Mouse (Mus musculus): Measurements from ENCODE around the gene Cxcl17. TPM values are rescaled to one million over a fixed set of nuclear protein-coding genes. Genes with fewer than 3 reads are reported as not detected.

The Cxcl17 gene
- polyA plus RNA-seq, 1 experiment, result not detected

DNA sequence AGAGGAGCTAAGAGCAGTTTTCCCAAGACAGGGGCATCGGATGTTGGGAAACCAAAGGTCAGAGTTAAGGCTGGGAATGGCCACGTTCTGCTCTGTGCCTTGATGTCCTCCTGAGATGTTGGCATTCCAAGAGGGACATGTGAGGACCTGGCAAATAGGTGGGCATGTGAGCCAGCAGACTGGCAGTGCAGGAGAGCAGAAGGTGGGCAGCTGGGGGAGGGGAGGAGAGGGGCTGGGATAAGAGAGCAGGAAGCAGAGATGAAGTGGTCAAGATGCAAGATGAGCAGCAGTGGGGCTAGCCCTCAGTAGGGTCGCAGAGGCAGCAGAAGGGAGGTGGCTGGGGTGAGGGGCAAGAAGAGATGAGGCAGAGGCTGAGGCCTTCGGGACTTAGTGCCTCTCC, 28.8 kb downstream of the Cxcl17 start:
- H3K4me3 ChIP-seq (replicated peaks), result no peak overlapping the region
- peaks cover 64% of the 10 kb centered on the region for H3K4me1 ChIP-seq
- no peaks in the 10 kb centered on the region for H3K9me3 ChIP-seq
- TF ChIP-seq FLI1 (IDR thresholded peaks at IDR 0.05; ENCODE audit: low read length) (no peak), GATA1 (IDR thresholded peaks at IDR 0.05; ENCODE audit: borderline replicate concordance, low read length) (no peak)
- peaks cover 11% of the 10 kb centered on the region for H3K27me3 ChIP-seq (replicated peaks)
- H3K36me3 ChIP-seq (replicated peaks; ENCODE audit: low read length), result peaks cover 81% of the 10 kb centered on the region

DNA sequence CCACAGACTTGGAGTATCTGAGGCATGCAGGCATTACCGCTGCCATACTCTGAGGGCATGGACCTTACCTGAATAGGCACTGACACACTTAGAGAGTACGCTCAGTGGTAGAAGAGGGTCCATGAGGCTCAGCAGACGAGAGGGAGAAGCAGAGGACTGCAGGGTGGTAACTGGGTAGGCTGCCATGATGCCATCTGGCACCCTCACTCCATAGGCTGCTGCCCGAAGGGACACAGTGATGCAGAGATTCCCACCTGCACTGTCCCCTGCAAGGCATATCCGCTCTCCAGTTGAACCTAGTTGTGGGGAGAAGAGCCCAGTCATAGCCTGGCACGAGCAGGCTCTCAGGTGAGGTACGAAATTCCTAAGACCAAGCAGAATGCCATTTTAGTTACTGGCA, 29.3 kb downstream of the Cxcl17 start:
- TF ChIP-seq FLI1 (IDR thresholded peaks at IDR 0.05; ENCODE audit: low read length) (no peak), GATA1 (IDR thresholded peaks at IDR 0.05; ENCODE audit: borderline replicate concordance, low read length) (no peak)

DNA sequence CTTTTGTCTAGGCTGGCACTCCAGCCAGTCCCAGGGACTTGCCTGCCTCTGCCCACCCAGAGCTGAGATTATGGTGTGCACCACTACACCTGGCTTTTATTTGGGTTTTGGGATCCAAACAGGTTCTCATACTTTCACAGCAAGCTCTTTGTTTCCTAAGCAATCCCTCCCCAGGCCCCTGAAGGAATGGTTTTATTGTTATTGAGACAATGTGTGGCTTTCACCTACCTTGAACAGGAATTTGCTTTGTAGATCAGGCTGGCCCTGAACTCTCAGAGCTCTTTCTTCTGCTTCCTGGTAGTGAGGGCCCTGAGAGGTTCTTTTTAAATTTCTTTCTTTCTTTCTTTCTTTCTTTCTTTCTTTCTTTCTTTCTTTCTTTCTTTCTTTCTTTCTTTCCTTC, 30.1 kb downstream of the Cxcl17 start:
- TF ChIP-seq FLI1 (IDR thresholded peaks at IDR 0.05; ENCODE audit: low read length) (no peak), GATA1 (IDR thresholded peaks at IDR 0.05; ENCODE audit: borderline replicate concordance, low read length) (no peak)
- Histone ChIP-seq H3K9me3 (no peaks in the 10 kb centered on the region), H3K36me3 (replicated peaks; ENCODE audit: low read length) (peaks cover 68% of the 10 kb centered on the region), H3K27me3 (replicated peaks) (peaks cover 11% of the 10 kb centered on the region), H3K4me3 (replicated peaks) (no peak overlapping the region), H3K4me1 (peaks cover 58% of the 10 kb centered on the region)

More for the DNA sequence above, 29.3 kb downstream of the Cxcl17 start:
- no peak overlapping the region for H3K4me3 ChIP-seq (replicated peaks)
- peaks cover 11% of the 10 kb centered on the region for H3K27me3 ChIP-seq (replicated peaks)
- peaks cover 76% of the 10 kb centered on the region for H3K36me3 ChIP-seq (replicated peaks; ENCODE audit: low read length)
- H3K4me1 ChIP-seq, result peaks cover 64% of the 10 kb centered on the region
- H3K9me3 ChIP-seq, result no peaks in the 10 kb centered on the region

DNA sequence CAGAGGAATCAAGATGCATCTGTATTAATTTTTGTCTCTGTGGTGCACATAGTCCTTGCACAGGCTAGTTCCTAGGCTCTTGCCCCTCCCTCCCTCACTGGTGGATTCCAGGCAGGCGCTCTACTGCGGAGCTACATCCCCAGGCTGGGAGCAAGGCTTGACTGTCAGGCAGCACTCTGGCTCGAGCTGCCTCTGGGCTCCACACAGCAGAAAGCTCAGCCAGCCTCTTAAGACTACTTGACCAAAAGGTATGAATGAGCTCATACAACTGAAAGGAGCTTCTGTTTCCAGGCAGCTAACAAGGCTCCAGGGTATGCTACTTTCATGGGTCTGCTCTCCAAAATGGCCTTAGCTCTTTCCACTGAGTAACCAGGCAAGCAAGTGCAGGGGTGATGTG, 31.4 kb downstream of the Cxcl17 start:
- Histone ChIP-seq H3K9me3 (no peaks in the 10 kb centered on the region), H3K36me3 (replicated peaks; ENCODE audit: low read length) (peaks cover 58% of the 10 kb centered on the region), H3K27me3 (replicated peaks) (peaks cover 22% of the 10 kb centered on the region), H3K4me3 (replicated peaks) (no peak overlapping the region), H3K4me1 (peaks cover 63% of the 10 kb centered on the region)
- TF ChIP-seq GATA1 (IDR thresholded peaks at IDR 0.05; ENCODE audit: borderline replicate concordance, low read length), result no peak
- TF ChIP-seq FLI1 (IDR thresholded peaks at IDR 0.05; ENCODE audit: low read length), result no peak

DNA sequence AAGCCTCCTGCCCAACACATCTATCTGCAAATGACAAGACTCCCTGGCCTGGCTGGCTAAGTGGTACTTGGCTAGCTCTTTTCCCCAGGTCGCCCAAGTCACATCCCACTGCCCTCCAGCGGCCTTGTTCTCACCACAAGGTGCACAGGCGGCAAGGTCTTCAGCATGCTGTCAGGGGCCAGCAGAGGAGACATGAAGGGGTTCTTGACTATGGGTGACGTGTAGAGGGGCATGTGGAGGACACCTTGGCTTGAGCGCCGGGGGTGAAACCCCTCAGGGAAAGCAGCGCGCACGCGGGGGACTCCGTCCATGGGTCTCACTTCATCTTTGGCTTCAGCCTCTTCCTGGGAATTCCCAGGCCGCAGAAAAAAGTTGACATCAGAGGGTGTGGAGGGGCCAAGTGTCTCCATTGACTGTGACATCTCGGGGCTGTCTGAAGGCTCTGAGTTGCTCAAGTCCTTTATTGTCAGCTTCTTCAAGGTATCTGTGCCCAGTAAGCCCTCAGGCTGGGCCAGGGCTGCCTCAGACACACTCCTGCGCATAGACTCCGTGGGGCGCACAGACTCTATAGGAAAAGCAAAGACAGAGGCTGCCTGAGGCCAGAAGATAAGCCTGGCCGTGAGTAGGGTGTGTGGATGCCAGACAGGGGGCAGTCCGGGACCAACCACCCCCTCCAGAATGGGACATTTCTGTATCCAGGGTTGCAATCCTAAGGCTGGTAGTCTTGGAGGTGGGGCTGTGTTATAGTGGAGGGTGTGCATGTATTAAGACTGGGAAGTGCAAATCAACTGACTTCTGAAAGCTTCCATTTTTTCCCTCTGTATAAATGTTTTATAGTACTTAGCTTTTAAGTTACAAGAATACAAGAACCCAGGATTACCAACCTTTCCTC, 32.0 kb downstream of the Cxcl17 start:
- H3K9me3 ChIP-seq, result no peaks in the 10 kb centered on the region
- H3K4me3 ChIP-seq (replicated peaks), result peak overlapping the region; percentile 91
- H3K36me3 ChIP-seq (replicated peaks; ENCODE audit: low read length), result peaks cover 52% of the 10 kb centered on the region
- peaks cover 56% of the 10 kb centered on the region for H3K4me1 ChIP-seq
- H3K27me3 ChIP-seq (replicated peaks), result peaks cover 25% of the 10 kb centered on the region
- TF ChIP-seq FLI1 (IDR thresholded peaks at IDR 0.05; ENCODE audit: low read length) (no peak), GATA1 (IDR thresholded peaks at IDR 0.05; ENCODE audit: borderline replicate concordance, low read length) (no peak)

DNA sequence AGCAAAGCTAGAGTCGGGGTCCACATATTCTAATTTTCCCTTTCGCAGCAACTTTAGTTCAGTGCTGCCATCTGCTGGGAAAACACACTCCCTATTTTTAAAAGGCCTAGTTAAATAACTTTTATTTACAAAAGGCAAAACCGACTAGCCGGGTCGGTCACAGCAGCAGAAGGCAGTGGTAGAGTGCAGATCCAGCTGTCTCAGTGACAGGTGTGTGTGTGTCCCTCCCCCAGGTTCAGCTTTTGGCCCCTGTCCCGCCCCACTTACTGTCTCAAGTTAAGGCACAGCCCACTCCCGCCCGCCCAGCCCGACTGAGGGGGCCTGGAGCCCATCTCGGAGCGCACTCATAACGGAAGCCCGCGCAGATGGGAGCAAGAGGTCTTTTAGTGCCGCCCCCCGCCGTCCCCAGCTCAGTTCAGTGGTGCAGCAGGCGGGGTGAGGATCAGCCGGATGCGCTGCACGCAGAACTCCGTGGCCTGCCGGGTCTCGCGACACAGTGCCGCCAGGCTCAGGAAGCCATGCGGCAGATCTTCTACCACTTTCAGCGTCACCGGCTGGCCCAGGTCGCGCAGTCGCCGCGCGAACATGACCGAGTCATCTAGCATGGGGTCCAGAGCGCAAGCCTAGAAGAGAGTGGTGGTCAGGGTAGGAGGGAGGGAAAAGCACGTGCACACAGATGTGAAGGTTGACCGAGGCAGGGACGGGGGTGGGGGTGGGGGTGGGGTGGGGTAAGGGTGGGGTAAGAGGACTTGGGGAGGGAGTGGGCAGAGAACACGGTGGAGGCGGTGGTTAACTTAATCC, 32.9 kb downstream of the Cxcl17 start:
- H3K27me3 ChIP-seq (replicated peaks), result peaks cover 31% of the 10 kb centered on the region
- no peaks in the 10 kb centered on the region for H3K9me3 ChIP-seq
- TF ChIP-seq GATA1 (IDR thresholded peaks at IDR 0.05; ENCODE audit: borderline replicate concordance, low read length) (no peak), FLI1 (IDR thresholded peaks at IDR 0.05; ENCODE audit: low read length) (no peak)
- peak overlapping the region; percentile 91 for H3K4me3 ChIP-seq (replicated peaks)
- H3K4me1 ChIP-seq, result peaks cover 47% of the 10 kb centered on the region
- H3K36me3 ChIP-seq (replicated peaks; ENCODE audit: low read length), result peaks cover 43% of the 10 kb centered on the region

DNA sequence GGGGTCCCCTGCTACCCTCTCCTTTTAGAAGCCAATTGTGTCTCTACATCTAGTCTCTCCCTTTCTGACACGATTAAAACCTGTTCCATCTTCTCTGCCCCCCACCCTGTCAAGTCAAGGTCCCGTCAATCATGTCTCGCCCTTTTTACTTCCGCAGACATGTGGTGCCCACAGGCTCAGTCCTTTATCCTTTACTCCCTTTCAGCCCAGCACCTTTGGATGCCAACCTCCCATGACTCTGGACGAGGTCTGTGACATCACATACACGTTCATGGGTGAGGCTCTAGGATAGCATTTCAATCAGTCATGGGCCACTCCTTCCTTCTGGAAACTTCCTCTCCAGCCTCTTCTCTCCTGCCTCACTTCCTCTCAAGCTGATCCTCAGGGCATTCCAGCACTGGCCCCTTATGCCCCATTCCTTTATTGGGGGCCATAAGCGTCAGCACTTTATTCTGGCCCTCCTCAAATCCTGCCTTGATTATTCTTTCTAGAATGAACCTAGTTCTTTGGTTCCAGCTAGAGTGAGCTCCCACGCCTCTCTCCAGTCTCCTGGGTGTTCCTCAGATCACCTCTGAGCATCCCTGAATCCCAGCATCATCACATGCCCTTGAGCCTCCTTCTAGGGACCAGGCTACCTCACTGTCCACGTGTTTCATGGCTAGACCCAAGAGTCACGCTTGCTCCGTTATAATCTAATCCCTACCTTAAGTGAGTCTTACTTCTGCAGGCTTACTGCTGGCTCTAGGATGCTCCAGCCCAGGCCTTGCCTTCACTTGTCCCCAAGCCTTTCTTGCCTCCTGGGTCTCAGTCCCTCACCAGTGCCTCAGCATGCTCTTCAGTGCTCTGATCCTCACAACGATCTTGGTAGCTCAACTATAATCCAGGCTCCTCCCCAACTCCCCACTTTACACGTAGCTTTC, 34.2 kb downstream of the Cxcl17 start:
- Histone ChIP-seq H3K4me3 (replicated peaks) (no peak overlapping the region), H3K9me3 (no peaks in the 10 kb centered on the region), H3K4me1 (peaks cover 34% of the 10 kb centered on the region), H3K27me3 (replicated peaks) (peaks cover 27% of the 10 kb centered on the region), H3K36me3 (replicated peaks; ENCODE audit: low read length) (peaks cover 30% of the 10 kb centered on the region)
- no peak for TF ChIP-seq FLI1 (IDR thresholded peaks at IDR 0.05; ENCODE audit: low read length)
- no peak for TF ChIP-seq GATA1 (IDR thresholded peaks at IDR 0.05; ENCODE audit: borderline replicate concordance, low read length)

GRCm38 (mm10) chr7:25377100-25377700, 35.5 kb downstream of the Cxcl17 start:
- TF ChIP-seq FLI1 (IDR thresholded peaks at IDR 0.05; ENCODE audit: low read length) (no peak), GATA1 (IDR thresholded peaks at IDR 0.05; ENCODE audit: borderline replicate concordance, low read length) (no peak)
- H3K4me3 ChIP-seq (replicated peaks), result no peak overlapping the region
- peaks cover 31% of the 10 kb centered on the region for H3K27me3 ChIP-seq (replicated peaks)
- no peaks in the 10 kb centered on the region for H3K9me3 ChIP-seq
- peaks cover 31% of the 10 kb centered on the region for H3K4me1 ChIP-seq
- H3K36me3 ChIP-seq (replicated peaks; ENCODE audit: low read length), result peaks cover 19% of the 10 kb centered on the region

DNA sequence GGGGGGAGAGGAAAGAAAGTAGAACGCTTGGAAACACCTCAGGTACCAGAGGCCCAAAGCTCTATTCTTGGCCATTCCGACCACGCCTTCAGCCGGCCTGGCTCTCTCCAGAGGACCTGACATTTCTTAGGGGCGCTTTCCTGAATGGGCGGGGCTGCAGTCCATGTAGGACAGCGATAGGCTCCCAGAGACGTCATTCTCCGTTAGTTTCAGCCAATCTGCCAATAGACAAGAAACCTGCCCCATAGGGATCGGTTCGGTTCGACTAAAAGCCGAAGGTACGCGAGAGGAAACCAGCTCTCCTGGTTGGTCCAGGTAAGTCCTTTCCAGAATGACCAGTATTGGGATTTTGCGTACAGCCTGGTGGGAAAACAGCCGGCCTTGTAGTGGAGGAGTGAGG, 36.1 kb downstream of the Cxcl17 start:
- Histone ChIP-seq H3K4me1 (peaks cover 31% of the 10 kb centered on the region), H3K36me3 (replicated peaks; ENCODE audit: low read length) (peaks cover 12% of the 10 kb centered on the region), H3K9me3 (no peaks in the 10 kb centered on the region), H3K27me3 (replicated peaks) (peaks cover 33% of the 10 kb centered on the region), H3K4me3 (replicated peaks) (peak overlapping the region; percentile 23)
- no peak for TF ChIP-seq FLI1 (IDR thresholded peaks at IDR 0.05; ENCODE audit: low read length)
- TF ChIP-seq GATA1 (IDR thresholded peaks at IDR 0.05; ENCODE audit: borderline replicate concordance, low read length), result no peak

Data from megakaryocyte, embryonic 14.5 days (primary cell).